Mouse (Mus musculus) forebrain, embryonic 12.5 days (tissue): ENCODE measurements around the gene Krtap31-2. TPM values are rescaled to one million over a fixed set of nuclear protein-coding genes. Genes with fewer than 3 reads are reported as not detected.

Experiments used
- polyA plus RNA-seq: library from polyadenylated mRNA; unstranded; fragments of >200 nt; fragmentation: Nextera tagmentation; extraction: Ambion mirVana; gene quantifications from 2 replicates; pipeline ENCODE4 v1.2.1, GENCODE M21; 2016

The Krtap31-2 gene
- polyA plus RNA-seq, 1 experiment from 2014 or later: not detected

Other genes starting within 250 kb of the Krtap31-2 start
- gene Gm14190, start 245.6 kb upstream of the Krtap31-2 start, polyA plus RNA-seq: not detected in 2 replicates
- gene Gm14180, start 202.0 kb upstream of the Krtap31-2 start, polyA plus RNA-seq: not detected in 2 replicates
- not detected in 2 replicates for gene Gm11595, start 163.4 kb upstream of the Krtap31-2 start, polyA plus RNA-seq
- not detected in 2 replicates for gene Krtap4-8, start 155.6 kb upstream of the Krtap31-2 start, polyA plus RNA-seq
- not detected in 2 replicates for gene Krtap4-9, start 151.1 kb upstream of the Krtap31-2 start, polyA plus RNA-seq
- not detected in 2 replicates for gene Gm11596, start 142.8 kb upstream of the Krtap31-2 start, polyA plus RNA-seq
- gene Gm11569, start 137.4 kb upstream of the Krtap31-2 start, polyA plus RNA-seq: not detected in 2 replicates
- not detected in 2 replicates for gene Gm11554, start 131.8 kb upstream of the Krtap31-2 start, polyA plus RNA-seq
- not detected in 2 replicates for gene Krtap4-13, start 126.4 kb upstream of the Krtap31-2 start, polyA plus RNA-seq
- not detected in 2 replicates for gene Gm11564, start 120.6 kb upstream of the Krtap31-2 start, polyA plus RNA-seq
- not detected in 2 replicates for gene 2300003K06Rik, start 98.2 kb upstream of the Krtap31-2 start, polyA plus RNA-seq
- not detected in 2 replicates for gene Krtap4-16, start 84.7 kb upstream of the Krtap31-2 start, polyA plus RNA-seq
- not detected in 2 replicates for gene Gm11568, start 78.4 kb upstream of the Krtap31-2 start, polyA plus RNA-seq
- not detected in 2 replicates for gene Gm11559, start 71.8 kb upstream of the Krtap31-2 start, polyA plus RNA-seq
- not detected in 2 replicates for gene Krtap9-1, start 62.9 kb upstream of the Krtap31-2 start, polyA plus RNA-seq
- gene Gm11567, start 57.1 kb upstream of the Krtap31-2 start, polyA plus RNA-seq: not detected in 2 replicates
- gene Krtap31-1, start 28.4 kb upstream of the Krtap31-2 start, polyA plus RNA-seq: not detected in 2 replicates
- gene Gm11565, start 21.5 kb upstream of the Krtap31-2 start, polyA plus RNA-seq: not detected in 2 replicates
- not detected in 2 replicates for gene Krtap9-5, start 12.2 kb downstream of the Krtap31-2 start, polyA plus RNA-seq
- gene Krtap29-1, start 42.8 kb downstream of the Krtap31-2 start, polyA plus RNA-seq: not detected in 2 replicates
- not detected in 2 replicates for gene Krtap16-1, start 50.3 kb downstream of the Krtap31-2 start, polyA plus RNA-seq
- gene Krtap17-1, start 57.7 kb downstream of the Krtap31-2 start, polyA plus RNA-seq: not detected in 2 replicates
- not detected in 2 replicates for gene Krt33a, start 79.9 kb downstream of the Krtap31-2 start, polyA plus RNA-seq
- gene Krt33b, start 93.6 kb downstream of the Krtap31-2 start, polyA plus RNA-seq: not detected in 2 replicates
- not detected in 2 replicates for gene Krt34, start 105.3 kb downstream of the Krtap31-2 start, polyA plus RNA-seq
- gene Krt31, start 114.3 kb downstream of the Krtap31-2 start, polyA plus RNA-seq: not detected in 2 replicates
- not detected in 2 replicates for gene Krt32, start 151.9 kb downstream of the Krtap31-2 start, polyA plus RNA-seq
- not detected in 2 replicates for gene Krt35, start 159.9 kb downstream of the Krtap31-2 start, polyA plus RNA-seq
- not detected in 2 replicates for gene Krt36, start 169.3 kb downstream of the Krtap31-2 start, polyA plus RNA-seq
- gene Krt13, start 185.3 kb downstream of the Krtap31-2 start, polyA plus RNA-seq: not detected in 2 replicates
- 2.4 and 6.0 TPM in 2 replicates for gene Krt15, start 199.6 kb downstream of the Krtap31-2 start, polyA plus RNA-seq
- 2.0 and 2.7 TPM in 2 replicates for gene Krt19, start 212.4 kb downstream of the Krtap31-2 start, polyA plus RNA-seq